Mouse (Mus musculus) liver, adult 2 months (tissue): ENCODE measurements around the gene Hic1. TPM values are rescaled to one million over a fixed set of nuclear protein-coding genes. Genes with fewer than 3 reads are reported as not detected.
A peak's percentile ranks its signal among the peaks of the same experiment; 100 is the strongest.

ENCODE experiments used
- DNase-seq: peaks from one replicate; pipeline ENCODE4 v3.0.0-alpha.2; 2011; ENCODE audit warnings: low read depth, low spot score; ENCODE audit errors: extremely low read depth
- H3K27ac ChIP-seq: fragments of 200-500 bp; replicated peaks from 2 replicates; pipeline ENCODE4 v1.5.1; 2012; ENCODE audit warnings: low read depth, mild to moderate bottlenecking, control low read depth, inconsistent platforms, low read length; ENCODE audit not compliant: insufficient read depth
- H3K27me3 ChIP-seq: fragments of 200-500 bp; 2 replicates; pipeline ENCODE4 v1.6.1; 2012; ENCODE audit warnings: mild to moderate bottlenecking, moderate library complexity, low read length, inconsistent platforms; ENCODE audit not compliant: control insufficient read depth, insufficient read depth
- H3K36me3 ChIP-seq: fragments of 200-500 bp; 2 replicates; pipeline ENCODE4 v1.6.1; 2012; ENCODE audit warnings: low read length, inconsistent platforms; ENCODE audit not compliant: control insufficient read depth, insufficient read depth
- H3K4me1 ChIP-seq: fragments of 200-500 bp; 2 replicates; pipeline ENCODE4 v1.6.1; 2011; ENCODE audit warnings: low read length; ENCODE audit not compliant: control insufficient read depth, insufficient read depth
- H3K4me3 ChIP-seq: fragments of 200-500 bp; 2 replicates; pipeline ENCODE4 v1.5.1; 2011; ENCODE audit warnings: low read depth, mild to moderate bottlenecking, control low read depth, low read length, moderate library complexity; ENCODE audit not compliant: insufficient read depth
- H3K79me2 ChIP-seq: fragments of 200-500 bp; 2 replicates; pipeline ENCODE4 v1.6.1; 2012; ENCODE audit warnings: inconsistent platforms, mild to moderate bottlenecking, low read length, moderate library complexity; ENCODE audit not compliant: control insufficient read depth, insufficient read depth
- H3K9ac ChIP-seq: fragments of 200-500 bp; 2 replicates; pipeline ENCODE4 v1.6.1; 2012; ENCODE audit warnings: low read depth, mild to moderate bottlenecking, control low read depth, inconsistent platforms, low read length
- CTCF ChIP-seq: fragments of 200-500 bp; IDR thresholded peaks from 2 replicates; pipeline ENCODE4 v1.5.1; 2011; ENCODE audit warnings: low read depth, low read length, control low read depth
- POLR2A ChIP-seq: fragments of 200-500 bp; IDR thresholded peaks from 2 replicates; pipeline ENCODE4 v1.6.1; 2011; ENCODE audit warnings: low read length, control low read depth; ENCODE audit not compliant: insufficient read depth; ENCODE audit errors: extremely low read depth
- WGBS: fragments of 180-500 bp; shearing (Covaris S2); methylation state at CpG from one replicate; pipeline ENCODE4 v1.1.7; 2018; 5-methylcytosine and 5-hydroxymethylcytosine counted together
- polyA plus RNA-seq: library from polyadenylated mRNA; depleted of rRNA; stranded (reverse); fragments of >200 nt; gene quantifications from 2 replicates; pipeline ENCODE4 v1.2.3, GENCODE M21; 2012
- total RNA-seq: library from RNA; depleted of rRNA; stranded (reverse); fragments of >200 nt; gene quantifications from 2 replicates; pipeline ENCODE4 v1.2.3, GENCODE M21; 2014

Hic1 gene
- total and polyA plus RNA-seq, 2 experiments, result 1.1 to 3.8 TPM

DNA sequence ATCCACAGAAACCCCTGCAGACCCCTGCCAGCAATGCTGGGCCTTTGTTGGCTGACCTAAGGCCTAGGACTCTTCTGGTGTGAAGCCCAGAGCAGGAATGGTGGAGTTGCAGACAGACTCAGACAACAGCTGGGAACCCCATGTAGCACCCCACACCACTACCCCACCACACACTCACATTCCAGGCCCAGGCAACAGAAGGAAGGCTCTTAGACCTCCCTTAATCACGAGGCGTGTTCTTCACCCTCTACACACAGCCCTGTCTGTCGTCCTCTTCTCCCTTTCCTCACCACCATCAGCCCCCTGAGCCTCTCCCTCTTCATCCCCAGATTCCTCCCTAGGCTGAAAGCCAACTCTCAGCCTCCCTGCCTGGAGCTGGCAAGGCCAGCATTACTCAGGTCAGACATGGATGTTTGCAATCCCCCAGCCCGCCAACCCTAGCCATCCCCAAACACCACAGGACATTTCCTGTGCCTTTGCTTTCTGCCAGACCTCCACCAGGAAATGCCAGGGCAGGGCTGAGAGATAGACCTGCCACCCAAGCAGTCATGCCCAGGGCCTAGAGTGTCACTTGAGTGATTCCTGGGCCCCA, 7.8 kb downstream of the Hic1 start:
- Histone ChIP-seq H3K4me1 (peaks cover 11% of the 10 kb centered on the region; the same call in 1 of the 2 replicates), H3K4me3 (no peak overlapping the region), H3K27me3 (peaks cover 8% of the 10 kb centered on the region; the same call in 1 of the 2 replicates), H3K9ac (no peak overlapping the region), H3K79me2 (no peaks in the 10 kb centered on the region), H3K36me3 (peaks cover 4% of the 10 kb centered on the region; the same call in 1 of the 2 replicates), H3K27ac (no peak overlapping the region)
- 77% methylated on average over 4 of the region's 4 CpGs for WGBS
- DNase-seq, result no peak
- TF ChIP-seq POLR2A, result no peak
- no peak for TF ChIP-seq CTCF

DNA sequence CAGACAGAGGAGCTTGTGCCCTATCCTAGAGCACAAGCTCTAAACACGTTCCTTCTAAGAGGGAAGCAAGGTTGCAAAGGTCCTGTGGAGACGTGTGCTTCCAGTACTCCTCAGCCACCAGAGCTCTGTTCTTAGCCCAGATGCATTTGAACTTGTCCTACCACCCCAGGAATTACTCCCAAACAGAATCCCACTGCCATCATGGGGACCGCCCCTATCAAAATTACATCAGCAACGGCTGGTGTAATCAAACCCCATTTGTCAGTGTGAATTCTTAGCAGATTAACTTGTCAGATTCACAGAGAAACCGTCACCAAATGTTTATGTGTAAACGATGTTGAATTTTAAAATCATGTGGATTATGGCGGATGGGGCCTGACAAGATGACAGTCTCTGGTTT, 8.4 kb downstream of the Hic1 start:
- H3K27ac ChIP-seq, result no peak overlapping the region
- peaks cover 11% of the 10 kb centered on the region; the same call in 1 of the 2 replicates for H3K4me1 ChIP-seq
- peaks cover 4% of the 10 kb centered on the region; the same call in 1 of the 2 replicates for H3K36me3 ChIP-seq

DNA sequence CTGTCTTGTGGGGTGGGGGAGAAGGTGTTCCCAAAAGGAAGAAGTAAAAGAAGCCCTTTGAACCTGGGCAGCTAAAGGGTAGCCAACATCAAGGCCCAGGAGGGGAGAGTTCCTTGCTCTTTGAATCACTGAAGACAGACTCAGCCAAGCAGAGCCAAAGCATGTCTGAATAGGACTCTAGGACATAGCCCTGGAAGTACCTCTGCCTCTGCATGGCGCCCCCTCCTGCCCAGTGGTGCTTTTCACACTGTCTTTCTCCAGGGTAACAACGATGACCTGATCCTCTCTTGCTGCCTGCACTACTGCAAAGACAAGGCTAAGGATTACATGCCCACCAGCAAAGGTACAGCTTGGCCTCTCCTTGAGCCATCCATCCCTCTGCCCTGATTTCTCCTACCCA, 9.8 kb downstream of the Hic1 start:
- no peak for DNase-seq
- 57% methylated on average over 2 of the region's 2 CpGs for WGBS
- H3K79me2 ChIP-seq, result no peaks in the 10 kb centered on the region
- TF ChIP-seq POLR2A (no peak), CTCF (peak; percentile 80)
- H3K4me3 ChIP-seq, result no peak overlapping the region
- peaks cover 4% of the 10 kb centered on the region; the same call in 1 of the 2 replicates for H3K36me3 ChIP-seq
- H3K4me1 ChIP-seq, result peaks cover 7% of the 10 kb centered on the region; the same call in 1 of the 2 replicates
- H3K27me3 ChIP-seq, result no peaks in the 10 kb centered on the region
- H3K27ac ChIP-seq, result no peak overlapping the region
- H3K9ac ChIP-seq, result no peak overlapping the region

More for the DNA sequence above, 8.4 kb downstream of the Hic1 start:
- WGBS, result 86% methylated on average over 7 of the region's 7 CpGs
- Histone ChIP-seq H3K27me3 (peaks cover 4% of the 10 kb centered on the region; the same call in 1 of the 2 replicates), H3K79me2 (no peaks in the 10 kb centered on the region), H3K9ac (no peak overlapping the region), H3K4me3 (no peak overlapping the region)
- DNase-seq, result no peak
- TF ChIP-seq POLR2A (no peak), CTCF (no peak)

DNA sequence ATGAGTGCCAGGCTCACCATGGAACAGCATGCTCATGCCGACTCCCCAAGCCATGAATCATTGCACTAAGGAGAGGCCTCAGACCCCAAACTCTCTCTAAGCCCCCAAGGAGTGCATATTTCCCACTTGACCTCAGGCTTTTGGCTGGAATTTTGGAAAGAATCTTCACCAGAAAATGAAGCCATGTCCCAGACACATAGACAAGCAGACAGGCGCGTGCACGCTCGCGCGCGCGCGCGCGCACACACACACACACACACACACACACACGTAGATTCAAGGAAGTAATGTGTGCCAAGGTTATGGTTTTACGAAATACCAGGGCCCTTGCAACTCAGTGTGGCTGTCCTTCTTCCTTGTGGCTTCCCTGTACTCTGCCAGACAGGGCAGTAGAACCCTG, 10.9 kb downstream of the Hic1 start:
- H3K36me3 ChIP-seq, result peaks cover 4% of the 10 kb centered on the region; the same call in 1 of the 2 replicates
- H3K9ac ChIP-seq, result no peak overlapping the region
- DNase-seq, result no peak
- WGBS, result 83% methylated on average over 14 of the region's 14 CpGs
- H3K79me2 ChIP-seq, result no peaks in the 10 kb centered on the region
- TF ChIP-seq CTCF (no peak), POLR2A (no peak)
- H3K4me1 ChIP-seq, result peaks cover 3% of the 10 kb centered on the region; the same call in 1 of the 2 replicates
- H3K27ac ChIP-seq, result no peak overlapping the region
- H3K4me3 ChIP-seq, result no peak overlapping the region
- no peaks in the 10 kb centered on the region for H3K27me3 ChIP-seq

DNA sequence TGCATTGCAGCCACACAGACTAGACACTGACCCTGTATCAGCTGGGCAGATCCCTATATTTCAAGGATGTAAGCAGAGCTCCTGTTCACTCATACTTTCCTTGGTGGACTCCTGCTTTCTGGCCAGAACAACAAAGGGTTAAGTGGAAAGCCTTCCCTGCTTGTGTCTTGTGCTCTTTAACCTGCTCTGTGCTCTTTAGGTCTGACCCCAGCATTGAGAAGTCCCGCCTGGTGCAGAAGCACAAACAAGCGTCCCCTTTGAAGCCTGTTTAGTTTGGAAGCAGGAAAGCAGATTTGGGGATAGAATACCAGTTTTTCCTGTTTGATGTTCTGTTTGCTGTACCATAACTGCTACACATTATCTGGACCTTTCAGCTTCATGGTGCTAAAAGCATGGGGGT, 11.4 kb downstream of the Hic1 start:
- no peak for TF ChIP-seq CTCF
- no peak for TF ChIP-seq POLR2A
- Histone ChIP-seq H3K4me1 (no peaks in the 10 kb centered on the region), H3K36me3 (peaks cover 4% of the 10 kb centered on the region; the same call in 1 of the 2 replicates), H3K27ac (no peak overlapping the region), H3K27me3 (no peaks in the 10 kb centered on the region), H3K9ac (no peak overlapping the region), H3K4me3 (no peak overlapping the region), H3K79me2 (no peaks in the 10 kb centered on the region)
- no peak for DNase-seq
- WGBS, result 48% methylated on average over 2 of the region's 2 CpGs

DNA sequence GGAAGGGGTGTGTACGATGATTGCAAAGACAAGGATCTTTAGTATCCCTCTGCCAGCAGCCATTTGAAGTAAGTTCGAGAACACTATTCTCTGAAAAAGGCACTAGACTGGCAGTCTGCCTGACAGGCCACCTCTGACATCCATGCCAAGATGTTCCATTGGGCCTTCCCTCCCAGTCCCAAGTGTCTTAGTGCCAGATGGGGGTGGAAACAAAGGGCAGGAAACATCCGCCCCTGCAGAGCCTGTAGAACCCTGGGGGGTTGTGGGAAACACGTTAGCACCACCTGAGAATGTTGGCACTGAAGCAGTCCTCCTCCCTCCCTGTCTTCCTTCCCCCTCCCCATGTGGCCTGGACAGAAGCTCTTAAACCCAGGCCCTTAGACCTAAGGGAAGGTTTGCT, 12.3 kb downstream of the Hic1 start:
- 0 out of 2 replicates have a peak, but pooled peaks cover 4% of the 10 kb centered on the region for H3K36me3 ChIP-seq
- H3K79me2 ChIP-seq, result no peaks in the 10 kb centered on the region
- H3K27ac ChIP-seq, result no peak overlapping the region
- no peak for DNase-seq
- no peaks in the 10 kb centered on the region for H3K27me3 ChIP-seq
- TF ChIP-seq CTCF (no peak), POLR2A (no peak)
- 65% methylated on average over 4 of the region's 4 CpGs for WGBS
- H3K4me1 ChIP-seq, result no peaks in the 10 kb centered on the region
- H3K4me3 ChIP-seq, result no peak overlapping the region
- H3K9ac ChIP-seq, result no peak overlapping the region
